12 mouse cellular contexts compared by ENCODE assay signal in genomic region chr11:86994791-86995624, GRCm38 (mm10). TPM values are rescaled to one million over a fixed set of nuclear protein-coding genes. Genes with fewer than 3 reads are reported as not detected.
DNase-seq lines count a peak whose midpoint lies in the region; ATAC-seq lines count a peak whose summit lies in the region.
"Had no signal": no experiment of that assay in that cellular context is flagged by ENCODE, and none has a peak within 500 bp of the region (broad histone marks: within the 10 kb centered on the region; RNA-seq: fewer than 3 reads in every experiment).

No protein-coding gene starts in this region.

- no peak overlapping the region for H3K9ac ChIP-seq in liver, embryonic 13.5 days
- no peak overlapping the region for H3K9ac ChIP-seq in liver, embryonic 11.5 days (ENCODE audit: low read depth, low read length)
- 0 out of 2 replicates have a peak overlapping the region, but pooled peaks have one; percentile 89 for H3K9ac ChIP-seq in intestine, embryonic 16.5 days (ENCODE audit: low read depth, low read length)
- no peak overlapping the region for H3K9ac ChIP-seq in neural tube, embryonic 15.5 days (replicated peaks)
- H3K9ac ChIP-seq: liver, embryonic 14.5 days had no signal

- no peaks in the 10 kb centered on the region for H3K27me3 ChIP-seq in heart, embryonic 10.5 days (ENCODE audit: insufficient read depth, poor library complexity, severe bottlenecking)
- peaks cover 25% of the 10 kb centered on the region for H3K27me3 ChIP-seq in liver, embryonic 13.5 days
- H3K27me3 ChIP-seq in liver, embryonic 11.5 days (replicated peaks; ENCODE audit: control insufficient read depth, insufficient read depth, low read length) = no peaks in the 10 kb centered on the region
- no peaks in the 10 kb centered on the region for H3K27me3 ChIP-seq in intestine, embryonic 16.5 days (replicated peaks; ENCODE audit: control insufficient read depth, insufficient read depth, low read length)
- no peaks in the 10 kb centered on the region for H3K27me3 ChIP-seq in neural tube, embryonic 15.5 days (replicated peaks)
- H3K27me3 ChIP-seq: neural tube, embryonic 13.5 days had no signal

- H3K4me1 ChIP-seq in heart, embryonic 10.5 days = peaks cover 45% of the 10 kb centered on the region
- peaks cover 44% of the 10 kb centered on the region for H3K4me1 ChIP-seq in liver, embryonic 13.5 days (replicated peaks)
- H3K4me1 ChIP-seq in liver, embryonic 11.5 days (replicated peaks; ENCODE audit: control insufficient read depth, insufficient read depth, low read length) = peaks cover 19% of the 10 kb centered on the region
- peaks cover 27% of the 10 kb centered on the region for H3K4me1 ChIP-seq in intestine, embryonic 16.5 days (ENCODE audit: control insufficient read depth, insufficient read depth, low read length)
- peaks cover 36% of the 10 kb centered on the region for H3K4me1 ChIP-seq in neural tube, embryonic 15.5 days

- peak overlapping the region; percentile 96; the same call in 1 of the 2 replicates for H3K27ac ChIP-seq in heart, embryonic 10.5 days
- peak overlapping the region; percentile 29; the same call in 1 of the 2 replicates for H3K27ac ChIP-seq in liver, embryonic 13.5 days
- no peak overlapping the region for H3K27ac ChIP-seq in liver, embryonic 11.5 days (ENCODE audit: low read depth, low read length)
- peak overlapping the region; percentile 96 for H3K27ac ChIP-seq in intestine, embryonic 16.5 days (ENCODE audit: low read length)
- no peak overlapping the region for H3K27ac ChIP-seq in neural tube, embryonic 15.5 days (replicated peaks)
- H3K27ac ChIP-seq: liver, embryonic 14.5 days had no signal

- no peak overlapping the region for H3K4me3 ChIP-seq in heart, embryonic 10.5 days
- no peak overlapping the region for H3K4me3 ChIP-seq in liver, embryonic 13.5 days (replicated peaks)
- no peak overlapping the region for H3K4me3 ChIP-seq in liver, embryonic 11.5 days (ENCODE audit: low read depth, low read length)
- H3K4me3 ChIP-seq in intestine, embryonic 16.5 days (ENCODE audit: low read length) = peak overlapping the region; percentile 2; the same call in 1 of the 2 replicates
- no peak overlapping the region for H3K4me3 ChIP-seq in neural tube, embryonic 15.5 days (replicated peaks)

- DNase-seq in heart, embryonic 10.5 days (ENCODE audit: low spot score) = no peak
- no peak for DNase-seq in heart, adult 11 months
- no peak for DNase-seq in liver, embryonic 13.5 days
- DNase-seq in liver, embryonic 11.5 days (ENCODE audit: low spot score) = no peak
- DNase-seq in CD4-positive, CD25-positive, alpha-beta regulatory T cell, adult 2 months (ENCODE audit: low read depth, low spot score) = peak; percentile 71
- no peak for DNase-seq in frontal cortex, postnatal 14 days (ENCODE audit: low spot score in 2 of 2)

- ATAC-seq in liver, embryonic 13.5 days (ENCODE audit: low read depth) = no peak
- ATAC-seq in liver, embryonic 11.5 days (replicated peaks; ENCODE audit: low FRiP score) = no peak
- no peak for ATAC-seq in intestine, embryonic 16.5 days
- no peak for ATAC-seq in neural tube, embryonic 15.5 days (ENCODE audit: low FRiP score)
- ATAC-seq: forebrain, postnatal 0 days had no signal

- peak overlapping the region; percentile 89; the same call in 1 of the 2 replicates for H3K4me2 ChIP-seq in liver, embryonic 13.5 days
- H3K4me2 ChIP-seq in liver, embryonic 11.5 days = no peak overlapping the region; the same call in 1 of the 2 replicates
- 0 out of 2 replicates have a peak overlapping the region, but pooled peaks have one; percentile 16 for H3K4me2 ChIP-seq in intestine, embryonic 16.5 days (ENCODE audit: low read depth, low read length)
- no peak overlapping the region for H3K4me2 ChIP-seq in neural tube, embryonic 15.5 days

- H3K9me3 ChIP-seq in heart, embryonic 10.5 days = no peaks in the 10 kb centered on the region
- no peaks in the 10 kb centered on the region for H3K9me3 ChIP-seq in liver, embryonic 13.5 days (replicated peaks)
- H3K9me3 ChIP-seq in liver, embryonic 11.5 days (ENCODE audit: control insufficient read depth, low read length) = no peaks in the 10 kb centered on the region
- H3K9me3 ChIP-seq in intestine, embryonic 16.5 days (ENCODE audit: control insufficient read depth, low read length) = no peaks in the 10 kb centered on the region
- no peaks in the 10 kb centered on the region for H3K9me3 ChIP-seq in neural tube, embryonic 15.5 days (replicated peaks)
- H3K9me3 ChIP-seq: midbrain, embryonic 12.5 days; neural tube, embryonic 13.5 days had no signal

- WGBS in heart, embryonic 10.5 days = 47% methylated on average over 10 of the region's 10 CpGs
- 36% methylated on average over 10 of the region's 10 CpGs for WGBS in liver, embryonic 13.5 days (ENCODE audit: insufficient replicate concordance)
- WGBS in liver, embryonic 11.5 days = 49% methylated on average over 10 of the region's 10 CpGs
- WGBS in intestine, embryonic 16.5 days = 37% methylated on average over 10 of the region's 10 CpGs
- 57% methylated on average over 10 of the region's 10 CpGs for WGBS in neural tube, embryonic 15.5 days

- H3K36me3 ChIP-seq in heart, embryonic 10.5 days = peaks cover 2% of the 10 kb centered on the region; the same call in 1 of the 2 replicates
- H3K36me3 ChIP-seq in liver, embryonic 13.5 days = no peaks in the 10 kb centered on the region
- no peaks in the 10 kb centered on the region for H3K36me3 ChIP-seq in liver, embryonic 11.5 days (ENCODE audit: control insufficient read depth, insufficient read depth, low read length)
- no peaks in the 10 kb centered on the region for H3K36me3 ChIP-seq in intestine, embryonic 16.5 days (ENCODE audit: control insufficient read depth, insufficient read depth, low read length)
- no peaks in the 10 kb centered on the region for H3K36me3 ChIP-seq in neural tube, embryonic 15.5 days
- H3K36me3 ChIP-seq: midbrain, embryonic 12.5 days; neural tube, embryonic 13.5 days had no signal

RNA-seq across cellular contexts. Expression of gene Ypel2, which starts 1.5 kb away (rescaled TPM):
- polyA plus RNA-seq in heart, embryonic 10.5 days (2016; fragmentation: Nextera tagmentation; extraction: Ambion mirVana) = 13.0 and 21.5 TPM in 2 replicates
- 1.2 and 1.5 TPM in 2 replicates for polyA plus RNA-seq in liver, embryonic 13.5 days (2015; fragmentation: Nextera tagmentation; extraction: Ambion mirVana)
- 2.9 and 3.1 TPM in 2 replicates for polyA plus RNA-seq in liver, embryonic 11.5 days (2014; fragmentation: Nextera tagmentation; extraction: Ambion mirVana)
- polyA plus RNA-seq in intestine, embryonic 16.5 days (2015; fragmentation: Nextera tagmentation; extraction: Ambion mirVana) = 7.5 and 8.6 TPM in 2 replicates
- 3.4 and 4.1 TPM in 2 replicates for polyA plus RNA-seq in neural tube, embryonic 15.5 days (2015; fragmentation: Nextera tagmentation; extraction: Ambion mirVana)

Comparison
In these comparisons a context has a peak if more than half of its experiments do, and no peak if none do; other contexts are left out.
1. H3K27ac ChIP-seq: peak in heart, embryonic 10.5 days (single experiment), liver, embryonic 13.5 days (single experiment) and intestine, embryonic 16.5 days (single experiment); none in liver, embryonic 11.5 days (single experiment) and neural tube, embryonic 15.5 days (single experiment).
2. H3K4me2 ChIP-seq: peak in liver, embryonic 13.5 days (single experiment) and intestine, embryonic 16.5 days (single experiment); none in liver, embryonic 11.5 days (single experiment) and neural tube, embryonic 15.5 days (single experiment).